Mouse (Mus musculus) erythroblast, embryonic 14.5 days (primary cell): ENCODE data around the gene Gm21738. TPM values are rescaled to one million over a fixed set of nuclear protein-coding genes. Genes with fewer than 3 reads are reported as not detected.
"Not testable (repeated sequence)": the region's sequence is repeated elsewhere in the genome, so short reads cannot be mapped to it uniquely, and the experiment has no call there.

Experiments
- H3K27me3 ChIP-seq: 2 replicates; pipeline ENCODE4 v1.6.1; 2012; ENCODE audit warnings: inconsistent platforms; ENCODE audit not compliant: control insufficient read depth
- H3K36me3 ChIP-seq: 2 replicates; pipeline ENCODE4 v1.6.1; 2012; ENCODE audit warnings: mild to moderate bottlenecking, inconsistent platforms; ENCODE audit not compliant: control insufficient read depth
- H3K4me1 ChIP-seq: 2 replicates; pipeline ENCODE4 v1.6.1; 2012; ENCODE audit warnings: inconsistent platforms; ENCODE audit not compliant: control insufficient read depth
- H3K4me3 ChIP-seq: replicated peaks from 2 replicates; pipeline ENCODE3; 2012; ENCODE audit warnings: moderate library complexity, mild to moderate bottlenecking, inconsistent platforms
- H3K9me3 ChIP-seq: 2 replicates; pipeline ENCODE4 v1.6.1; 2012; ENCODE audit warnings: low read length, inconsistent platforms, mixed read lengths; ENCODE audit not compliant: control insufficient read depth
- polyA plus RNA-seq: library from polyadenylated mRNA; stranded (reverse); fragments of >175 nt; gene quantifications from 2 replicates; pipeline ENCODE4 v1.2.3, GENCODE M21; 2012

The Gm21738 gene
- 3.8 and 6.0 TPM in 2 replicates for polyA plus RNA-seq

DNA sequence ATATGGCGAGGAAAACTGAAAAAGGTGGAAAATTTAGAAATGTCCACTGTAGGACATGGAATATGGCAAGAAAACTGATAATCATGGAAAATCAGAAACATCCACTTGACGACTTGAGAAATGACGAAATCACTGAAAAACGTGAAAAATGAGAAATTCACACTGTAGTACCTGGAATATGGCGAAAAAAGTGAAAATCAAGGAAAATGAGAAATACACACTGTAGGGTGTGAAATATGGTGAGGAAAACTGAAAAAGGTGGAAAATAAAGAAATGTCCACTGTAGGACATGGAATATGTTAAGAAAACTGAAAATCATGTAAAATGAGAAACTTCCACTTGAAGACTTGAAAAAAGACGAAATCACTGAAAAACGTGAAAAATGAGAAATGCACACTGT lies at the start of gene Gm21738:
Gene Gm21738 (minus strand): TSS at position 101 of the 400 bp plus-strand sequence.
- not testable (repeated sequence) for H3K27me3 ChIP-seq, H3K4me1 ChIP-seq, H3K9me3 ChIP-seq, H3K4me3 ChIP-seq, H3K36me3 ChIP-seq

DNA sequence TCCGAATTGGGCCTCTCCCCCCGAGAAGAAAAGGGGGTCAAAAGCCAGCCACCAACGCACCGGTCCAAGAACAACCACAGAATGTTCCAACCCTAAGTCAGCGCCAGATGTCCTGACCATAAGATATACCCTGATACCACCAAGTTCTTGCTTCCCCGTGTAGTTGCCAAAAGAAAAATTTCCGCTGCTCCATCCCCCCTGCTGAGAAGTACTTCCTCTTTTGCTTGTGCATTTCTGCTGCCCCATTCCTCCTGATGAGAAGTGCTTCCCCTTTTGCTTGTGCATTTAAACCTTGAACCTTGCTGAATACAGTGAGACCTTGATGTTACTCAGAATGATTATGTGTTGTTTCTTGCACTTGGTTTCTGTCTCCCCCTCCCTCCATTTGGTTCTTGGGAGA lies 35.0 kb downstream of the Gm21738 start:
- not testable (repeated sequence) for H3K27me3 ChIP-seq, H3K36me3 ChIP-seq, H3K4me1 ChIP-seq

More for the DNA sequence above, 35.0 kb downstream of the Gm21738 start:
- not testable (repeated sequence) for H3K9me3 ChIP-seq, H3K4me3 ChIP-seq

Other genes starting within 250 kb of the Gm21738 start
- gene Gm2244, start 131.0 kb upstream of the Gm21738 start, polyA plus RNA-seq: 0.06 TPM in 1 of 2 replicates, not detected in the other
- gene Gm2237, start 166.2 kb upstream of the Gm21738 start, polyA plus RNA-seq: not detected in 2 replicates
- not detected in 2 replicates for gene Gm5458, start 183.7 kb upstream of the Gm21738 start, polyA plus RNA-seq